Mouse (Mus musculus): ENCODE results near the gene Tecpr2. TPM values are rescaled to one million over a fixed set of nuclear protein-coding genes. Genes with fewer than 3 reads are reported as not detected.

Tecpr2 gene
- total and polyA plus RNA-seq, 3 experiments = 2.8 to 7.5 (median 3.1) TPM

DNA sequence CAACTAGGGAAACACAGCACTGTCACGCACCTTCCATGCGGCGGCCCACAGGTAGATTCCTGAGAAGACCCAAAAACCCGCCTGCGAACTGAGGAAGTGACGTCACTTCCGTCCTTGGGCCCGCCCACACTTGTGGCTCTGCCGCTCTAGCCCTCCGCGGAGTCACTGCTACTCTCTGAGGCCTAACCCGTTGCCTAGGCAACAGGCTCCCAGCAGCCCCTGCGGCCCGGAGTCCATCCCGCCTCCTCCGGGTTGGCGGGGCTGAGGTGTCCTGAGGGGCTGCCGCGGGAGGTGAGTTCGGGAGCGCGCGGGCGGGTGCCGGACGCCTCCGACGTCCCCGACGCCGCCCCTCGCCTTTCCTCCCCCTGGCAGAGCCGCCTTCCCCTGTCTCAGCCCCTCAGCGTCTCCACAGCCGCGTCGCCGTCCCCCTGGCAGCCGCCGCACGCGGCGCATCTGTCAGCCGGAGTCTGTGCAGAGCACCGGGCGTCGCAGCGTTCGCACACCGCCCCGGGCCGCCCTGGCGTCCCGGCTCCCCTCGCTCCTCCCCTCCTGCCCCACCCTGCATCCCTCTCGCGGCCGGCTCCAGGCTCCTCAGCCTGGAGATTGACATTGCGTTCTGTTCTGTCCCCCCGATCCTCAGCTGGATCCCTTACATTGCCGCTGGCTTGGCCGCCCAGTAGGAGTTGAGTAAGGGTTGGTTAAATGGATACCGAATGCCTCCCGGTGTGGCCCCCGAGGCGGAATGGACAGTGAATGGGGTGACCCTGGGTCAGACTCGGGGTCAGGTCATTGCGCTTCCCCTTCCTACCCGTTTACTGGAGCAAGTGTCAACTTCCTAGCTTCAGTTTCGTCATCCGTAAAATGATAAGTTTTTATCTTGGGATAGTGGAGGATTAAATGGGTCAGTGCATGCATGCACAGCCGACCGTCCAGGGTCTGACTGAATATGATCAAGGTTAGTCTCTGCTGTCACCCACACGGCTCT is at the start of gene Tecpr2, which contains the start of gene Cinp (continued):
- TF ChIP-seq NRF1 (IDR thresholded peaks at IDR 0.05; ENCODE audit: low read depth, low read length) = no peak

DNA sequence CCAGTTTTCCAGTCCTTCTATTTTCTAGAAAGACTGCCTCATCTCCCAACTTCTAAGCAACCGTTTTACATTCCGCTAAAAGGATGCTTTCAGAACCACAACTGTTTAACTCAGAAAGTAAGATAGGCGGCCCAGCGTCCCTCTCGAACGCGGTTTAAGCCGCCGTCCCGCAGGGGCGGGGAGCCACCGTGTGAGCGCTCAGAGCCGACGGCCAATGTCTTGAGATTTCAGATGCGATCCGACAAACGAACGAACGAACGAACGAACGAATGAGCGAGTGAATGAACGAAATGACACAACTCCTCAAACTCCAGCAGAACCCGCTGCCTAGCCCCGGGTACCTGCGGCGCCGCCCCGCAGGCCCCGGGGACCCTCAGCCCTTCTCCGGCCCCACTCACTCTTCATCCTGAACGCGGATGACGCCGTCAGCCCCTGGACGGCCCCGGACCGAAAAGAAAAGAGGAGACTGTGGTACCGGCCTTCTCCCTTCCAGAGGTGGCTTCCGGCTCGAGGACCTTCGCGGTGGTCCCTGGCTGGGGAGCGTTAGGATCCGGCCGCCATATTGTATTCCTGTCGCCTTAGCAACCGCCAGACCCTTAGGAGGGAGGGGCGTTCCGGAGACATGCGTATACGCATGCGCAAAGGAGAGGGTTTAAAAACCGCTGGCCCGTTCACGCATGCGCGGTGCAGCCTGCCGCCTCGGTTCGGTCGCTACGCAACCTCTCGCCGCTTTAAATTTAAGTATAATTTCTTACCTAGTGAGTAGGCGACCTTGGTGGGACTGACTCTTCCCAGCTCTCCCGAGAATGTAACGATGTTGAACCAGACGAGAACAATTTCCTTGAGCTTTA is 48.5 kb upstream of the Tecpr2 start, which contains the start of gene Mok:
TSS of gene Mok (minus strand) at position 592 of the 851 bp plus-strand sequence.
- no peaks in the 10 kb centered on the region for H3K9me3 ChIP-seq (replicated peaks; ENCODE audit: low read length)
- H3K4me1 ChIP-seq (ENCODE audit: control insufficient read depth in 1 of 2, insufficient read depth in 2 of 2) = peaks cover 3 to 41% of the 10 kb centered on the region in 2 experiments; a peak in 2 of 4 replicates
- H3K4me2 ChIP-seq (ENCODE audit: insufficient read depth, low read depth, poor library complexity, severe bottlenecking) = peak within 1 kb of the TSS; percentile 73
- H3K4me3 ChIP-seq (replicated peaks in 1 of 3; ENCODE audit: low read depth in 2 of 3, low read length in 2 of 3, poor library complexity in 1 of 3) = peak within 1 kb of the TSS; percentile 63 to 81 (median 67)
- no peak within 1 kb of the TSS for H3K27ac ChIP-seq (ENCODE audit: insufficient read depth, low read depth)
- TF ChIP-seq HCFC1 (IDR thresholded peaks at IDR 0.05; ENCODE audit: low read depth, low read length) = peak; percentile 65
- peak; percentile 73 for TF ChIP-seq NELFE (IDR thresholded peaks at IDR 0.05; ENCODE audit: low read depth, low read length)
- TF ChIP-seq UBTF (IDR thresholded peaks at IDR 0.05; ENCODE audit: low read depth, low read length) = no peak
- no peak for TF ChIP-seq USF1 (IDR thresholded peaks at IDR 0.05; ENCODE audit: low read depth, low read length)
- 0 out of 2 replicates have a peak, but pooled peaks have one; percentile 44 for TF ChIP-seq MAZ (IDR thresholded peaks at IDR 0.05; ENCODE audit: low read depth, low read length)
- peak; percentile 96 for TF ChIP-seq NRF1 (IDR thresholded peaks at IDR 0.05; ENCODE audit: low read depth, low read length)
- no peak for TF ChIP-seq MEF2A (IDR thresholded peaks at IDR 0.05; ENCODE audit: borderline replicate concordance, low read depth, low read length)
- TF ChIP-seq MYC (IDR thresholded peaks at IDR 0.05; ENCODE audit: low read depth, low read length) = no peak
- TF ChIP-seq MXI1 (IDR thresholded peaks at IDR 0.05; ENCODE audit: low read depth, low read length) = peak; percentile 95
- TF ChIP-seq POLR2A (IDR thresholded peaks at IDR 0.05; ENCODE audit: low read depth, low read length) = peak; percentile 51; the same call in 1 of the 2 replicates
- no peak for TF ChIP-seq JUND (conservative IDR thresholded peaks at IDR 0.05; ENCODE audit: low read depth, low read length)
- TF ChIP-seq JUN (IDR thresholded peaks at IDR 0.05; ENCODE audit: insufficient read depth, low read depth, low read length) = no peak
- peak; percentile 26; the same call in 1 of the 2 replicates for TF ChIP-seq SIN3A (IDR thresholded peaks at IDR 0.05; ENCODE audit: low read length)
- 0 out of 2 replicates have a peak, but pooled peaks have one; percentile 15 for TF ChIP-seq ELF1 (IDR thresholded peaks at IDR 0.05; ENCODE audit: low read depth, low read length)
- TF ChIP-seq TBP (conservative IDR thresholded peaks at IDR 0.05; ENCODE audit: low read depth, low read length) = peak; percentile 94
- no peak for TF ChIP-seq USF2 (conservative IDR thresholded peaks at IDR 0.05; ENCODE audit: low read depth, low read length)
- TF ChIP-seq MAFK (IDR thresholded peaks at IDR 0.05; ENCODE audit: insufficient replicate concordance, low read length) = no peak
- no peaks in the 10 kb centered on the region for H3K36me3 ChIP-seq (replicated peaks in 1 of 2; ENCODE audit: control insufficient read depth in 1 of 2, insufficient read depth in 1 of 2, low read length in 1 of 2)
- peaks cover 10% of the 10 kb centered on the region for H3K27me3 ChIP-seq (replicated peaks)
- no peaks in the 10 kb centered on the region for H3K79me2 ChIP-seq (replicated peaks; ENCODE audit: control insufficient read depth, extremely low read depth, insufficient read depth, poor library complexity, severe bottlenecking)
- dilution Hi-C loops (cut with MboI; ENCODE audit: extremely low pct_ligation_motif_present, extremely low pct_unique_long_range_greater_than_20kb, low sequenced_read_pairs) = no loop called here
- H3K9ac ChIP-seq (ENCODE audit: insufficient read depth, low read depth) = peak within 1 kb of the TSS; percentile 42; the same call in 1 of the 2 replicates
- peak; percentile 94 for DNase-seq (ENCODE audit: extremely low read depth)
- in situ Hi-C loops (cut with MboI; ENCODE audit: low pct_ligation_motif_present, low pct_unique_long_range_greater_than_20kb, low sequenced_read_pairs) = loop anchor here (5.0 to 10.0 kb wide), 3 partner anchors 106 to 423 kb away; partner anchors contain the start of gene Wdr20

All from CH12.LX (cell line).